Mouse (Mus musculus) A20 (cell line): ENCODE data around the gene S1pr5.
A peak's percentile ranks its signal among the peaks of the same experiment; 100 is the strongest.
"Not testable (repeated sequence)": the region's sequence is repeated elsewhere in the genome, so short reads cannot be mapped to it uniquely, and the experiment has no call there.

Experiments
- DNase-seq: peaks from one replicate; pipeline ENCODE4 v3.0.0-alpha.2; 2011; ENCODE audit warnings: low read depth, low spot score

S1pr5 gene

GRCm38 (mm10) chr9:21238004-21238732 is 10.1 kb downstream of the S1pr5 start:
- DNase-seq = peak; percentile 27

- peak; percentile 59 for DNase-seq
Observed at GRCm38 (mm10) chr9:21237368-21238003, 10.8 kb downstream of the S1pr5 start.

GRCm38 (mm10) chr9:21236991-21237367 is 11.3 kb downstream of the S1pr5 start:
- DNase-seq = peak; percentile 7

- peak; percentile 14 for DNase-seq
Observed at GRCm38 (mm10) chr9:21235341-21235740, 12.9 kb downstream of the S1pr5 start.

- no peak for DNase-seq
Observed at GRCm38 (mm10) chr9:21233805-21234204, 14.4 kb downstream of the S1pr5 start.

GRCm38 (mm10) chr9:21233366-21233765 is 14.9 kb downstream of the S1pr5 start:
- DNase-seq = no peak

DNA sequence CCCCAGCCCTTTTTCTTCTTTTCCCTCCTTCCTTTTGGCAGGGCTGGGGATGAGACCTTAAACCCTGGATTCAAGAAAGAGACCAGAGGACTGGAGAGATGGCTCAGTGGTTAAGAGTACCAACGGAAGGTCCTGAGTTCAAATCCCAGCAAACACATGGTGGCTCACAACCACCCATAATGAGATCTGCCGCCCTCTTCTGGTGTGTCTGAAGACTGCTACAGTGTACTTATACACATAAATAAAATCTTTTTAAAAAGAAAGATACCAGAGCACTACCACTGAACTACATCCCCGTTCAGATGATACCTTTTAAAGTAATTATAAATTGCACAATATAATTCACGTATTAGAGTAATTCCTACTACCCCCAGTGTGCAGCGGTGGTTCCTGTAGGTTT is 15.4 kb downstream of the S1pr5 start:
- DNase-seq = no peak

- no peak for DNase-seq
Observed at GRCm38 (mm10) chr9:21231551-21231950, 16.7 kb downstream of the S1pr5 start.

- DNase-seq = no peak
Observed at GRCm38 (mm10) chr9:21227342-21227741, 20.9 kb downstream of the S1pr5 start.

GRCm38 (mm10) chr9:21225415-21225758 is 22.9 kb downstream of the S1pr5 start:
- DNase-seq = no peak

- DNase-seq = peak; percentile 76
Observed at GRCm38 (mm10) chr9:21224576-21225414, 23.4 kb downstream of the S1pr5 start.

- DNase-seq = no peak
Observed at GRCm38 (mm10) chr9:21223906-21224305, 24.3 kb downstream of the S1pr5 start.

- not testable (repeated sequence) for DNase-seq
Observed at GRCm38 (mm10) chr9:21223490-21223889, 24.8 kb downstream of the S1pr5 start.

GRCm38 (mm10) chr9:21221383-21221929 is 26.8 kb downstream of the S1pr5 start:
- DNase-seq = peak; percentile 79

- DNase-seq = peak; percentile 90
Observed at GRCm38 (mm10) chr9:21220490-21221382, 27.5 kb downstream of the S1pr5 start.

DNA sequence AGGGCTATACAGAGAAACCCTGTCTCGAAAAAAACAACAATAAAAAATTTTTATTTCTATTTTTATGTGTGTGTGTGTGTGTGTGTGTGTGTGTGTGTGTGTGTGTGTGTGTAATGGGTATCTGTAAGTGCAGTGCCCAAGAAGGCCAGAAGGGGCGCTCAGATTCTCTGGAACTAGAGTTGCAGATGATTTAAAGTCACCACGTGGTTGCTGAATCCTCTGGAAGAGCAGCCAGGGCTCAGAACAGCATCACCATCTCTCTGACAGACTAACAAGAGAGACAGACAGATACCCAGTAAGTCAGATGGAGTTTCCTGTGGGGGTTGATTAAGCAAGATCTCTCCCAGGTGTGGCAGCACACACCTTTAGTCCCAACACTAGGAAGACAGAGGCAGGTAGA is 28.4 kb downstream of the S1pr5 start:
- peak; percentile 41 for DNase-seq

GRCm38 (mm10) chr9:21216050-21216841 is 32.0 kb downstream of the S1pr5 start:
- no peak for DNase-seq

- peak; percentile 54 for DNase-seq
Observed at GRCm38 (mm10) chr9:21213617-21214190, 34.5 kb downstream of the S1pr5 start.

DNA sequence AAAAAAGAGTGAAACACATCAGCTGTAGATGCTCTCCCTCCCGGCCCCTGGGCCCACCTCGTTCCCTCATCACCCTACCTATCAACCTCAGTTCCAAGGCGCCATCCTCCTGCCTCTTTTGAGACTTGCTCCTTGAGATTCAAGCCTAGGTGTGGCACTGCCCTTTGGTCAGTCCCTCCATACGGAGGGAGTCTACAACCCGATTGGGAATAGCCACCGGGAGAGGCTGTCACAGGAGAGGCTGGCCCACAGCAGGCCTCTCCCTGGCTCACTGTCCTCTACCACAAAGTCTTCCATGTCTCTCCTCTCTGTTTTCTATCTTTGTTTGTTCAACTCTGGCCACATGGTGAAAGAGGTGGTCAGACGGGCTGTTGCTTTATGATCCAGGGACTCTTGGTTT is 36.6 kb downstream of the S1pr5 start:
- no peak for DNase-seq

GRCm38 (mm10) chr9:21210821-21211220 is 37.4 kb downstream of the S1pr5 start:
- DNase-seq = no peak
